Mouse (Mus musculus): ENCODE results near the gene Tgm3. TPM values are rescaled to one million over a fixed set of nuclear protein-coding genes. Genes with fewer than 3 reads are reported as not detected.

Gene Tgm3
- polyA plus RNA-seq, 1 experiment from 2014 or later, result not detected

DNA sequence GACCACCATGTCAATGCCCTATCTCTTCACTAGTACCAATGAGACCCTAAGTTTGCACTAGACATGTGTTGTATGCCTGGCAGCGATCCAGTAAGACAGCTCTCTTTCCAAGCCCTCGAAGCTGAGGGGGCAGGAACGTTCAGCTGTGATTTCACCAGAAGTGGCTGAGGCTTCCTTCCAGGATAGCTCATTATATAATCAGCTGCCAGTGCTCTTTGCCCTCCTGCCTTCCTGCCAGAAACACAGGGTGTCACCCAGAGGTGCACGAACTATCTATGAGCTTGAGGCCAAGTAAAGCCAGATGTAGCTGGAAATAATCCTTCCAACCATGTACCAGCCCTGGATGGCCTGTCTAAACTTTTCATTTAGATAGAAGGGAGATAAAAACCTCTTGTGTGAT is 8.1 kb upstream of the Tgm3 start:
- 32% methylated on average over 4 of the region's 4 CpGs for WGBS
- no peak for ATAC-seq (ENCODE audit: insufficient number of reproducible peaks, insufficient read depth, low FRiP score, low read depth)
- Histone ChIP-seq H3K27ac (replicated peaks in 1 of 2; ENCODE audit: control insufficient read depth in 1 of 2, insufficient read depth in 1 of 2, low read depth in 2 of 2, low read length in 2 of 2) (no peak overlapping the region), H3K4me2 (ENCODE audit: low read length) (no peak overlapping the region), H3K4me3 (ENCODE audit: control insufficient read depth in 1 of 2, insufficient read depth in 1 of 2, low read depth in 1 of 2, low read length in 2 of 2) (no peak overlapping the region), H3K9me3 (ENCODE audit: control insufficient read depth, low read length) (no peaks in the 10 kb centered on the region), H3K36me3 (ENCODE audit: control insufficient read depth, insufficient read depth, low read length) (no peaks in the 10 kb centered on the region), H3K9ac (ENCODE audit: low read length) (no peak overlapping the region), H3K27me3 (ENCODE audit: control insufficient read depth, insufficient read depth, low read length) (no peaks in the 10 kb centered on the region), H3K4me1 (ENCODE audit: control insufficient read depth in 2 of 2, insufficient read depth in 2 of 2, low read length in 2 of 2) (peaks cover 3 to 11% of the 10 kb centered on the region in 2 experiments; a peak in 2 of 4 replicates)

DNA sequence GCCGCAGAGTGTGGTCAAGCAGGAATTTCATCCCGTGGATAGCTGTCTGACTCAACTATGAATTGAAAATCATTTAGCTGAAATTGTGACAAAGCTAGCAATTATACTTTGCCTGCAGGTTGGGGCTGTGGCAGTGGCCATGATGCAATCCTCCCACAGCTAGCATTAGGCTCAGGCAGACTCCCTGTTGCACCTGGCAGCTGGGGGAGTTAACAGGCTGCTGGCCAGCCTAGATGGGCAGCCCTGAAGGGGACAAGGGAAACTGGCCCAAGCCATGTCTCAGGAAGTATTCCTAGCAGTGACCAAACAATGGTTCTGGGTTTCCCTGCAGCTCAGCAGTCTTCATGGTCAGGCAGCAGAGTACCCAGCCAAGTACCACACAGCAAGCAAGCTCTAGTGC is 2.8 kb upstream of the Tgm3 start:
- no peak overlapping the region for H3K4me3 ChIP-seq (ENCODE audit: control insufficient read depth in 1 of 2, insufficient read depth in 1 of 2, low read depth in 1 of 2, low read length in 2 of 2)
- H3K4me1 ChIP-seq (ENCODE audit: control insufficient read depth in 2 of 2, insufficient read depth in 2 of 2, low read length in 2 of 2), result 0 out of 4 replicates have a peak, but pooled peaks cover 0 to 1% of the 10 kb centered on the region in 2 experiments
- ATAC-seq (ENCODE audit: insufficient number of reproducible peaks, insufficient read depth, low FRiP score, low read depth), result no peak
- WGBS, result 90% methylated on average over 2 of the region's 2 CpGs
- no peak overlapping the region for H3K4me2 ChIP-seq (ENCODE audit: low read length)
- no peaks in the 10 kb centered on the region for H3K9me3 ChIP-seq (ENCODE audit: control insufficient read depth, low read length)
- H3K27me3 ChIP-seq (ENCODE audit: control insufficient read depth, insufficient read depth, low read length), result no peaks in the 10 kb centered on the region
- H3K9ac ChIP-seq (ENCODE audit: low read length), result no peak overlapping the region
- H3K36me3 ChIP-seq (ENCODE audit: control insufficient read depth, insufficient read depth, low read length), result no peaks in the 10 kb centered on the region
- no peak overlapping the region for H3K27ac ChIP-seq (replicated peaks in 1 of 2; ENCODE audit: control insufficient read depth in 1 of 2, insufficient read depth in 1 of 2, low read depth in 2 of 2, low read length in 2 of 2)

- H3K9me3 ChIP-seq (ENCODE audit: control insufficient read depth, low read length), result no peaks in the 10 kb centered on the region
- H3K27me3 ChIP-seq (ENCODE audit: control insufficient read depth, insufficient read depth, low read length), result no peaks in the 10 kb centered on the region
- no peak overlapping the region for H3K4me2 ChIP-seq (ENCODE audit: low read length)
- H3K9ac ChIP-seq (ENCODE audit: low read length), result no peak overlapping the region
- no peak for ATAC-seq (ENCODE audit: insufficient number of reproducible peaks, insufficient read depth, low FRiP score, low read depth)
- H3K4me3 ChIP-seq (ENCODE audit: control insufficient read depth in 1 of 2, insufficient read depth in 1 of 2, low read depth in 1 of 2, low read length in 2 of 2), result no peak overlapping the region
- no peaks in the 10 kb centered on the region for H3K4me1 ChIP-seq (ENCODE audit: control insufficient read depth in 2 of 2, insufficient read depth in 2 of 2, low read length in 2 of 2)
- H3K36me3 ChIP-seq (ENCODE audit: control insufficient read depth, insufficient read depth, low read length), result no peaks in the 10 kb centered on the region
- H3K27ac ChIP-seq (replicated peaks in 1 of 2; ENCODE audit: control insufficient read depth in 1 of 2, insufficient read depth in 1 of 2, low read depth in 2 of 2, low read length in 2 of 2), result no peak overlapping the region
These were observed 1.5 kb downstream of the Tgm3 start for GRCm38 (mm10) chr2:130013646-130014045.

DNA sequence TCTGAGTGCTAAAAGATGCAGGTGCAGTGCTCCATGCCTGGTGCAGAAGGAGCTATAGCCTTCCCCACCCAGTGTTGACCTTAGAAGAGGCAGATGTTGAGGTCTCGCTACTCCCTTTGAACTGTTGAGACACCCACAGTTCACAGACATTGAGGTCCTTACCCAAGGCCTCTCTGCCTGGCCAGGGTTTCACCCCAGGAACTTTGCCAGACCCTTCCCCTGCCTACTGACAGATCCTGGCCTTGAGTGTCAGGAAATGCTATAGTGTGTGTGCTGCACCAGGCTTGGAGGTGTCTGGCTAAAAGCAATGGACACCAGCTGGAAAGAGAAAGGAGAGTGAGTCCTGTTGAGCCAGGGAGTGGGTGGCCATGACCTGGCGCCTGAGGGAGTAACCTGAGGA is 3.0 kb downstream of the Tgm3 start:
- Histone ChIP-seq H3K9me3 (ENCODE audit: control insufficient read depth, low read length) (no peaks in the 10 kb centered on the region), H3K4me3 (ENCODE audit: control insufficient read depth in 1 of 2, insufficient read depth in 1 of 2, low read depth in 1 of 2, low read length in 2 of 2) (no peak overlapping the region), H3K4me2 (ENCODE audit: low read length) (no peak overlapping the region), H3K9ac (ENCODE audit: low read length) (no peak overlapping the region), H3K36me3 (ENCODE audit: control insufficient read depth, insufficient read depth, low read length) (no peaks in the 10 kb centered on the region), H3K27me3 (ENCODE audit: control insufficient read depth, insufficient read depth, low read length) (no peaks in the 10 kb centered on the region), H3K4me1 (ENCODE audit: control insufficient read depth in 2 of 2, insufficient read depth in 2 of 2, low read length in 2 of 2) (no peaks in the 10 kb centered on the region), H3K27ac (replicated peaks in 1 of 2; ENCODE audit: control insufficient read depth in 1 of 2, insufficient read depth in 1 of 2, low read depth in 2 of 2, low read length in 2 of 2) (no peak overlapping the region)
- ATAC-seq (ENCODE audit: insufficient number of reproducible peaks, insufficient read depth, low FRiP score, low read depth), result no peak
- WGBS, result 92% methylated on average over 2 of the region's 2 CpGs

- H3K4me1 ChIP-seq (ENCODE audit: control insufficient read depth in 2 of 2, insufficient read depth in 2 of 2, low read length in 2 of 2), result no peaks in the 10 kb centered on the region
- H3K4me2 ChIP-seq (ENCODE audit: low read length), result no peak overlapping the region
- ATAC-seq (ENCODE audit: insufficient number of reproducible peaks, insufficient read depth, low FRiP score, low read depth), result no peak
- WGBS, result 83% methylated on average over 2 of the region's 2 CpGs
- H3K36me3 ChIP-seq (ENCODE audit: control insufficient read depth, insufficient read depth, low read length), result no peaks in the 10 kb centered on the region
- no peak overlapping the region for H3K9ac ChIP-seq (ENCODE audit: low read length)
- no peaks in the 10 kb centered on the region for H3K27me3 ChIP-seq (ENCODE audit: control insufficient read depth, insufficient read depth, low read length)
- H3K27ac ChIP-seq (replicated peaks in 1 of 2; ENCODE audit: control insufficient read depth in 1 of 2, insufficient read depth in 1 of 2, low read depth in 2 of 2, low read length in 2 of 2), result no peak overlapping the region
- no peak overlapping the region for H3K4me3 ChIP-seq (ENCODE audit: control insufficient read depth in 1 of 2, insufficient read depth in 1 of 2, low read depth in 1 of 2, low read length in 2 of 2)
- H3K9me3 ChIP-seq (ENCODE audit: control insufficient read depth, low read length), result no peaks in the 10 kb centered on the region
These were observed 5.9 kb downstream of the Tgm3 start for GRCm38 (mm10) chr2:130018084-130018483.

GRCm38 (mm10) chr2:130027890-130028289 is 15.7 kb downstream of the Tgm3 start:
- Histone ChIP-seq H3K4me1 (ENCODE audit: control insufficient read depth in 2 of 2, insufficient read depth in 2 of 2, low read length in 2 of 2) (peaks cover 5 to 7% of the 10 kb centered on the region in 2 experiments; a peak in 3 of 4 replicates), H3K9me3 (ENCODE audit: control insufficient read depth, low read length) (no peaks in the 10 kb centered on the region), H3K4me3 (ENCODE audit: control insufficient read depth in 1 of 2, insufficient read depth in 1 of 2, low read depth in 1 of 2, low read length in 2 of 2) (no peak overlapping the region), H3K36me3 (ENCODE audit: control insufficient read depth, insufficient read depth, low read length) (no peaks in the 10 kb centered on the region), H3K9ac (ENCODE audit: low read length) (no peak overlapping the region), H3K27ac (replicated peaks in 1 of 2; ENCODE audit: control insufficient read depth in 1 of 2, insufficient read depth in 1 of 2, low read depth in 2 of 2, low read length in 2 of 2) (no peak overlapping the region), H3K27me3 (ENCODE audit: control insufficient read depth, insufficient read depth, low read length) (no peaks in the 10 kb centered on the region), H3K4me2 (ENCODE audit: low read length) (no peak overlapping the region)
- WGBS, result 24% methylated on average over 4 of the region's 4 CpGs
- ATAC-seq (ENCODE audit: insufficient number of reproducible peaks, insufficient read depth, low FRiP score, low read depth), result no peak

DNA sequence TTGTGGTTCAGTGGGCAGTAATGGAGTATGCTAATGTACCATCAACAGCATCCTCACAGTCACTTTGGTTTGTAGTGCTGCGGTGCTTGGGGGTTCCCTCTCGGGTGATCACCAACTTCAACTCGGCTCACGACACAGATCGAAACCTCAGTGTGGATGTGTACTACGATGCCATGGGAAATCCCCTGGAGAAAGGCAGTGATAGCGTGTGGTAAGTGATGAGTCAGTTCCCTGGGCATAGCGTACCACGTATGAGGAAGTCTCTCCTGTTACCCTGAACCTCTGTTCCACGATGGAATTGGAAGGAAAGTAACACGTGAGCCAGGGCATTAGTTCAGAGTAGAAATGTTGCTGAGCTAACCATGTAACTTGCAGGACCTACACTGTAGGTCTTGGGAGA is 17.7 kb downstream of the Tgm3 start:
- 85% methylated on average over 11 of the region's 11 CpGs for WGBS
- no peaks in the 10 kb centered on the region for H3K36me3 ChIP-seq (ENCODE audit: control insufficient read depth, insufficient read depth, low read length)
- peaks cover 5 to 7% of the 10 kb centered on the region in 2 experiments; a peak in 3 of 4 replicates for H3K4me1 ChIP-seq (ENCODE audit: control insufficient read depth in 2 of 2, insufficient read depth in 2 of 2, low read length in 2 of 2)
- no peak overlapping the region for H3K4me2 ChIP-seq (ENCODE audit: low read length)
- ATAC-seq (ENCODE audit: insufficient number of reproducible peaks, insufficient read depth, low FRiP score, low read depth), result no peak
- no peaks in the 10 kb centered on the region for H3K9me3 ChIP-seq (ENCODE audit: control insufficient read depth, low read length)
- H3K27ac ChIP-seq (replicated peaks in 1 of 2; ENCODE audit: control insufficient read depth in 1 of 2, insufficient read depth in 1 of 2, low read depth in 2 of 2, low read length in 2 of 2), result no peak overlapping the region
- H3K9ac ChIP-seq (ENCODE audit: low read length), result no peak overlapping the region
- H3K4me3 ChIP-seq (ENCODE audit: control insufficient read depth in 1 of 2, insufficient read depth in 1 of 2, low read depth in 1 of 2, low read length in 2 of 2), result no peak overlapping the region
- H3K27me3 ChIP-seq (ENCODE audit: control insufficient read depth, insufficient read depth, low read length), result no peaks in the 10 kb centered on the region

DNA sequence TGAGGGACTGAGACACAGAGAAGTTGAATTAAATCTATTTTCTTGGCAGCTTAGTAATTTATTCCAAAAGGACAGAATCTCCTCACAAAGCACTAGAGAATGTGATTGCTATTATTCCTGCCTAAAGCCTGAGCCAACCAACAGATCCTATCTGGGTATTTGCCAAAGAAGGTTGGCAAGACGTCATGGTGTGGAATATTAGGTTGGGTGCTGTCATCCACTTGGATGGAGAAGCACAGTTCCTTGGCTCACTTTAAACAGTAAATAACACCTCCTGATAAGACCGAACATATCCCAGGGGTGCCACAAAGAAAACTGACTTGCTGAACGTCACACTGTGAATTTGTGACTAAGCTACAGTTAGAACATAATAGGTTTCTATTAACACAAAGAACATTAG is 20.5 kb downstream of the Tgm3 start:
- no peak overlapping the region for H3K4me2 ChIP-seq (ENCODE audit: low read length)
- H3K9ac ChIP-seq (ENCODE audit: low read length), result no peak overlapping the region
- no peaks in the 10 kb centered on the region for H3K9me3 ChIP-seq (ENCODE audit: control insufficient read depth, low read length)
- H3K36me3 ChIP-seq (ENCODE audit: control insufficient read depth, insufficient read depth, low read length), result no peaks in the 10 kb centered on the region
- H3K27ac ChIP-seq (replicated peaks in 1 of 2; ENCODE audit: control insufficient read depth in 1 of 2, insufficient read depth in 1 of 2, low read depth in 2 of 2, low read length in 2 of 2), result no peak overlapping the region
- 59% methylated on average over 3 of the region's 3 CpGs for WGBS
- no peaks in the 10 kb centered on the region for H3K27me3 ChIP-seq (ENCODE audit: control insufficient read depth, insufficient read depth, low read length)
- ATAC-seq (ENCODE audit: insufficient number of reproducible peaks, insufficient read depth, low FRiP score, low read depth), result no peak
- peaks cover 5 to 10% of the 10 kb centered on the region in 2 experiments for H3K4me1 ChIP-seq (ENCODE audit: control insufficient read depth in 2 of 2, insufficient read depth in 2 of 2, low read length in 2 of 2)
- no peak overlapping the region for H3K4me3 ChIP-seq (ENCODE audit: control insufficient read depth in 1 of 2, insufficient read depth in 1 of 2, low read depth in 1 of 2, low read length in 2 of 2)
